Comparison of ENCODE assay signal across 32 mouse cellular contexts in the genomic region with DNA sequence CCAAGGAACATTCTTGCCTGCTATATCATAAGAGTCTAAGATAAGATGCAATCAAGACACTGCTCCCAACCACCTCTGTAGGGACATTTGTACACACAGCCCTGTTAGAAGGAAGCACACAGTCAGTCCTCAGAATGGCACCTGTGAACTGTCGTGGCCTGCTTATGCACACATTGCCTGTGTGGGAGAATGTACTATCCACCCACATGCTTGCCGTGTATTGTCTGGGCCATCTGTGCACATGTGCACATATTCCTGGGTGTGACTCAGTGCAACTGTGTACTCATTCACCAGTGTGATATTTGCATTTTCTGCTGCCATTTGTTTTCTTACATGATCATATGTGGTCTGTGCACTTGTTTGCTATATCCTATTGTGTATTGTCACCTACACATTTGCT.
DNase-seq lines count a peak whose midpoint lies in the region; ATAC-seq and TF ChIP-seq lines count a peak whose summit lies in the region.
"Had no signal": no experiment of that assay in that cellular context is flagged by ENCODE, and none has a peak within 500 bp of the region (broad histone marks: within the 10 kb centered on the region; RNA-seq: fewer than 3 reads in every experiment).

No protein-coding gene starts in this region.

- no peaks in the 10 kb centered on the region for H3K4me1 ChIP-seq in ES-E14 (ENCODE audit: control insufficient read depth in 2 of 2, insufficient read depth in 2 of 2, low read length in 2 of 2, poor library complexity in 1 of 2)
- no peaks in the 10 kb centered on the region for H3K4me1 ChIP-seq in heart, adult 2 months (ENCODE audit: control insufficient read depth, insufficient read depth, low read length)
- no peaks in the 10 kb centered on the region for H3K4me1 ChIP-seq in hindbrain, postnatal 0 days (ENCODE audit: insufficient read depth, low read length)
- H3K4me1 ChIP-seq: heart, embryonic 13.5 days; intestine, embryonic 15.5 days; limb, embryonic 15.5 days; liver, embryonic 13.5 days; midbrain, embryonic 13.5 days; neural tube, embryonic 15.5 days; stomach, embryonic 15.5 days had no signal

- no peak for TF ChIP-seq EP300 in heart, adult 2 months (IDR thresholded peaks at IDR 0.05; ENCODE audit: insufficient read depth, low read depth, low read length)

- no peak overlapping the region for H3K4me3 ChIP-seq in ES-E14 (ENCODE audit: insufficient read depth in 1 of 2, low read depth in 1 of 2, low read length in 2 of 2, poor library complexity in 1 of 2, severe bottlenecking in 1 of 2)
- no peak overlapping the region for H3K4me3 ChIP-seq in heart, adult 2 months
- no peak overlapping the region for H3K4me3 ChIP-seq in hindbrain, postnatal 0 days (ENCODE audit: low read length)
- H3K4me3 ChIP-seq: embryonic facial prominence, embryonic 13.5 days; forebrain, embryonic 10.5 days; forebrain, embryonic 15.5 days; heart, embryonic 13.5 days; intestine, embryonic 15.5 days; limb, embryonic 10.5 days; limb, embryonic 15.5 days; liver, embryonic 13.5 days; midbrain, embryonic 13.5 days; neural tube, embryonic 15.5 days; stomach, embryonic 15.5 days had no signal

- no peaks in the 10 kb centered on the region for H3K9me3 ChIP-seq in ES-E14 (ENCODE audit: control insufficient read depth, insufficient read depth, low read depth, low read length)
- H3K9me3 ChIP-seq in hindbrain, postnatal 0 days (ENCODE audit: low read length) = no peaks in the 10 kb centered on the region
- H3K9me3 ChIP-seq: embryonic facial prominence, embryonic 13.5 days; forebrain, embryonic 10.5 days; forebrain, embryonic 15.5 days; heart, embryonic 13.5 days; intestine, embryonic 15.5 days; limb, embryonic 10.5 days; limb, embryonic 15.5 days; liver, embryonic 13.5 days; midbrain, embryonic 13.5 days; neural tube, embryonic 15.5 days; stomach, embryonic 15.5 days had no signal

- H3K9ac ChIP-seq in ES-E14 (ENCODE audit: insufficient read depth, low read depth, low read length, poor library complexity, severe bottlenecking) = no peak overlapping the region
- no peak overlapping the region for H3K9ac ChIP-seq in heart, adult 2 months (ENCODE audit: low read depth, low read length)
- H3K9ac ChIP-seq in hindbrain, postnatal 0 days (replicated peaks; ENCODE audit: low read length) = no peak overlapping the region
- H3K9ac ChIP-seq: embryonic facial prominence, embryonic 13.5 days; forebrain, embryonic 15.5 days; heart, embryonic 13.5 days; intestine, embryonic 15.5 days; limb, embryonic 15.5 days; liver, embryonic 13.5 days; midbrain, embryonic 13.5 days; neural tube, embryonic 15.5 days; stomach, embryonic 15.5 days had no signal

- TF ChIP-seq CTCF in heart, adult 2 months (IDR thresholded peaks at IDR 0.05) = no peak
- TF ChIP-seq CTCF in hindbrain, postnatal 0 days (IDR thresholded peaks at IDR 0.05; ENCODE audit: low read depth) = no peak

- WGBS in heart, adult 2 months = 87% methylated on average over 2 of the region's 2 CpGs
- WGBS in hindbrain, postnatal 0 days = 92% methylated on average over 2 of the region's 2 CpGs

- no peaks in the 10 kb centered on the region for H3K79me2 ChIP-seq in heart, adult 2 months (replicated peaks; ENCODE audit: control insufficient read depth, insufficient read depth, low read length)

- no peak for ATAC-seq in hindbrain, postnatal 0 days
- ATAC-seq: forebrain, embryonic 15.5 days; hindbrain, embryonic 16.5 days; intestine, embryonic 15.5 days; midbrain, embryonic 13.5 days had no signal

- in situ Hi-C loops in ES-E14 (cut with MboI; ENCODE audit: low sequenced_read_pairs in 2 of 2, unreplicated experiment in 2 of 2) = no loop called here

- intact Hi-C loops in heart, adult 2 months (cut with DNase I) = no loop called here

- 0 out of 2 replicates have a peak overlapping the region, but pooled peaks have one; percentile 5 for H3K27ac ChIP-seq in ES-E14 (ENCODE audit: insufficient read depth, low read depth, low read length, poor library complexity, severe bottlenecking)
- no peak overlapping the region for H3K27ac ChIP-seq in heart, adult 2 months
- no peak overlapping the region for H3K27ac ChIP-seq in hindbrain, postnatal 0 days
- H3K27ac ChIP-seq: embryonic facial prominence, embryonic 13.5 days; forebrain, embryonic 10.5 days; forebrain, embryonic 15.5 days; heart, embryonic 13.5 days; intestine, embryonic 15.5 days; limb, embryonic 10.5 days; limb, embryonic 15.5 days; liver, embryonic 13.5 days; macrophage; midbrain, embryonic 13.5 days; neural tube, embryonic 15.5 days; stomach, embryonic 15.5 days had no signal

- DNase-seq in heart, adult 11 months = peak; percentile 59
- DNase-seq in heart, postnatal 4 days = no peak
- DNase-seq in ES-E14 (ENCODE audit: low read depth, low spot score) = no peak
- peak; percentile 62 for DNase-seq in layer of hippocampus, adult 9-11 months
- DNase-seq in thymus, postnatal 0 days (ENCODE audit: low spot score) = peak; percentile 55
- DNase-seq in testis, postnatal 14 days (ENCODE audit: low spot score) = no peak
- DNase-seq in heart, adult 2 months = no peak
- DNase-seq in hindbrain, postnatal 0 days (ENCODE audit: low spot score) = no peak
- DNase-seq: adrenal gland, postnatal 10 days; cerebellum, adult 11-12 months; cerebellum, adult 9-11 months; gastrocnemius, postnatal 25 days; heart, postnatal 10 days; kidney, adult 9 months; kidney, postnatal 10 days; liver, embryonic 13.5 days; lung, adult 2 months; lung, postnatal 10 days had no signal

- no peak overlapping the region for H3K4me2 ChIP-seq in hindbrain, postnatal 0 days (ENCODE audit: low read depth, low read length)
- H3K4me2 ChIP-seq: embryonic facial prominence, embryonic 13.5 days; forebrain, embryonic 15.5 days; heart, embryonic 13.5 days; intestine, embryonic 15.5 days; limb, embryonic 15.5 days; liver, embryonic 13.5 days; midbrain, embryonic 13.5 days; neural tube, embryonic 15.5 days; stomach, embryonic 15.5 days had no signal

- no peak for TF ChIP-seq POLR2A in heart, adult 2 months (IDR thresholded peaks at IDR 0.05; ENCODE audit: insufficient read depth, low read depth, low read length)

- H3K27me3 ChIP-seq in heart, adult 2 months (ENCODE audit: control insufficient read depth, insufficient read depth, low read length) = no peaks in the 10 kb centered on the region
- no peaks in the 10 kb centered on the region for H3K27me3 ChIP-seq in hindbrain, postnatal 0 days (ENCODE audit: insufficient read depth, low read length)
- H3K27me3 ChIP-seq: CH12.LX; embryonic facial prominence, embryonic 13.5 days; forebrain, embryonic 15.5 days; intestine, embryonic 15.5 days; stomach, embryonic 15.5 days had no signal

- H3K36me3 ChIP-seq in ES-E14 (ENCODE audit: control insufficient read depth, insufficient read depth, low read length, poor library complexity, severe bottlenecking) = no peaks in the 10 kb centered on the region
- H3K36me3 ChIP-seq in heart, adult 2 months (ENCODE audit: control insufficient read depth, insufficient read depth, low read length) = no peaks in the 10 kb centered on the region
- no peaks in the 10 kb centered on the region for H3K36me3 ChIP-seq in hindbrain, postnatal 0 days (ENCODE audit: insufficient read depth, low read length)
- H3K36me3 ChIP-seq: embryonic facial prominence, embryonic 13.5 days; forebrain, embryonic 10.5 days; forebrain, embryonic 15.5 days; G1E; heart, embryonic 13.5 days; intestine, embryonic 15.5 days; limb, embryonic 10.5 days; limb, embryonic 15.5 days; liver, embryonic 13.5 days; midbrain, embryonic 13.5 days; neural tube, embryonic 15.5 days; stomach, embryonic 15.5 days had no signal

TF ChIP-seq in ES-E14, 5 proteins besides CTCF, POLR2A, EP300 and RAD21:
- no peak for TF ChIP-seq MAFK (IDR thresholded peaks at IDR 0.05; ENCODE audit: insufficient read depth, low read depth, low read length)
- no peak for TF ChIP-seq CHD2 (IDR thresholded peaks at IDR 0.05; ENCODE audit: low read depth, low read length)
- no peak for TF ChIP-seq ZC3H11A (IDR thresholded peaks at IDR 0.05; ENCODE audit: borderline replicate concordance, low read depth, low read length)
- no peak for TF ChIP-seq HCFC1 (IDR thresholded peaks at IDR 0.05; ENCODE audit: borderline replicate concordance, insufficient read depth, low read length)
- TF ChIP-seq ZNF384 (IDR thresholded peaks at IDR 0.05; ENCODE audit: low read depth, low read length) = no peak

Comparison
In these comparisons a context has a peak if more than half of its experiments do, and no peak if none do; other contexts are left out.
1. DNase-seq: peak in heart, adult 11 months (single experiment), layer of hippocampus, adult 9-11 months (single experiment) and thymus, postnatal 0 days (single experiment); none in heart, postnatal 4 days (single experiment), ES-E14 (single experiment), testis, postnatal 14 days (single experiment), heart, adult 2 months (0 of 2) and hindbrain, postnatal 0 days (single experiment).